Mouse (Mus musculus) G1E (cell line): Measurements from ENCODE around the gene Kcne2.

Source experiments
- GATA1 ChIP-seq: IDR thresholded peaks from 2 replicates; pipeline ENCODE4 v1.6.1; 2012; ENCODE audit warnings: borderline replicate concordance, low read length, inconsistent platforms, mixed read lengths
- POLR2AphosphoS5 ChIP-seq: IDR thresholded peaks from 2 replicates; pipeline ENCODE4 v1.6.1; 2012; ENCODE audit warnings: low read depth, low read length, inconsistent platforms; ENCODE audit not compliant: insufficient replicate concordance
- TAL1 ChIP-seq: conservative IDR thresholded peaks from 2 replicates; pipeline ENCODE4 v1.6.1; 2012; ENCODE audit warnings: low read depth, low read length, inconsistent platforms, mixed read lengths

DNA sequence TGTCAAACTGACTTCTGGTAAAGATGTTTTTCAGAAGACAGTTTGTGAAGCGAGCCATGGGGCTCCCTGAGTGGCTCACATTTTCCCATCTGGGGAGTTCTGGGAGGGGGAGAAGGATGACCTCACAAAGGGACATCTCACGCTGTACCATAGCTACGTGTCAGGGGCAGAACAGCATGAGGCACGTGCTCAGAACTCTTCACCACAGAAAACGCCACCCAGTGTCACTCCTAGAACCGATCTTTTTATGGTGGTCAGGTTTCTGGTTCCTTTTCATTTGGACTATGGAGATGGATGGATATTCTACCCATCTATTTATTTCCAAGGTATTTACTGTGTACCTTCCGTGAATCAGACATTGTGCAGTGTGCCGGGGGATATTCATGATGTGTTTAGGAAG is 29.2 kb downstream of the Kcne2 start, which contains the start of gene Fam243:
- TF ChIP-seq POLR2AphosphoS5 (no peak), GATA1 (no peak), TAL1 (no peak)
